Mouse (Mus musculus): ENCODE measurements around the gene Hoxa9.

GRCm38 (mm10) chr6:52274576-52274975 lies 43.7 kb upstream of the Hoxa9 start:
- TF ChIP-seq POLR2A (IDR thresholded peaks at IDR 0.05; ENCODE audit: insufficient read depth, low read depth, low read length), result no peak
- no peak for TF ChIP-seq CTCF (IDR thresholded peaks at IDR 0.05)
- no peak for TF ChIP-seq EP300 (IDR thresholded peaks at IDR 0.05; ENCODE audit: insufficient read depth, low read depth, low read length)

Data from heart, adult 2 months (tissue).